Mouse (Mus musculus): ENCODE data around the gene Limch1. TPM values are rescaled to one million over a fixed set of nuclear protein-coding genes. Genes with fewer than 3 reads are reported as not detected.

The Limch1 gene
- total and polyA plus RNA-seq, 3 experiments, result 0.05 TPM; not detected in 2

GRCm38 (mm10) chr5:66997600-66997930 lies 251.9 kb downstream of the Limch1 start:
- H3K4me2 ChIP-seq (ENCODE audit: insufficient read depth, low read depth, poor library complexity, severe bottlenecking), result no peak overlapping the region
- no peak for DNase-seq (ENCODE audit: extremely low read depth)
- no peak overlapping the region for H3K9ac ChIP-seq (ENCODE audit: insufficient read depth, low read depth)
- H3K27me3 ChIP-seq (replicated peaks), result no peaks in the 10 kb centered on the region
- in situ Hi-C loops (cut with MboI; ENCODE audit: low pct_ligation_motif_present, low pct_unique_long_range_greater_than_20kb, low sequenced_read_pairs) (no loop called here), dilution Hi-C loops (cut with MboI; ENCODE audit: extremely low pct_ligation_motif_present, extremely low pct_unique_long_range_greater_than_20kb, low sequenced_read_pairs) (no loop called here)
- H3K79me2 ChIP-seq (replicated peaks; ENCODE audit: control insufficient read depth, extremely low read depth, insufficient read depth, poor library complexity, severe bottlenecking), result no peaks in the 10 kb centered on the region
- no peaks in the 10 kb centered on the region for H3K9me3 ChIP-seq (replicated peaks; ENCODE audit: low read length)
- H3K36me3 ChIP-seq (replicated peaks in 1 of 2; ENCODE audit: control insufficient read depth in 1 of 2, insufficient read depth in 1 of 2, low read length in 1 of 2), result no peaks in the 10 kb centered on the region
- TF ChIP-seq NRF1 (IDR thresholded peaks at IDR 0.05; ENCODE audit: low read depth, low read length), result no peak
- TF ChIP-seq IRF4 (IDR thresholded peaks at IDR 0.05; ENCODE audit: low read depth, low read length), result no peak
- TF ChIP-seq ZKSCAN1 (IDR thresholded peaks at IDR 0.05; ENCODE audit: borderline replicate concordance, low read depth, low read length), result no peak
- TF ChIP-seq ETS1 (conservative IDR thresholded peaks at IDR 0.05; ENCODE audit: low read depth, low read length), result no peak
- TF ChIP-seq NELFE (IDR thresholded peaks at IDR 0.05; ENCODE audit: low read depth, low read length), result no peak
- TF ChIP-seq ZC3H11A (IDR thresholded peaks at IDR 0.05; ENCODE audit: low read depth, low read length), result no peak
- TF ChIP-seq EP300 (IDR thresholded peaks at IDR 0.05; ENCODE audit: low read length), result no peak
- no peak for TF ChIP-seq BHLHE40 (IDR thresholded peaks at IDR 0.05; ENCODE audit: low read depth, low read length)
- no peak for TF ChIP-seq TCF12 (IDR thresholded peaks at IDR 0.05; ENCODE audit: low read depth, low read length)
- no peak for TF ChIP-seq JUN (IDR thresholded peaks at IDR 0.05; ENCODE audit: insufficient read depth, low read depth, low read length)
- H3K4me1 ChIP-seq (ENCODE audit: control insufficient read depth in 1 of 2, insufficient read depth in 2 of 2), result no peaks in the 10 kb centered on the region
- no peak overlapping the region for H3K27ac ChIP-seq (ENCODE audit: insufficient read depth, low read depth)
- no peak overlapping the region for H3K4me3 ChIP-seq (replicated peaks in 1 of 3; ENCODE audit: low read depth in 2 of 3, low read length in 2 of 3, poor library complexity in 1 of 3)

GRCm38 (mm10) chr5:66998341-66998740 lies 252.7 kb downstream of the Limch1 start:
- no peaks in the 10 kb centered on the region for H3K27me3 ChIP-seq (replicated peaks)
- H3K4me3 ChIP-seq (replicated peaks in 1 of 3; ENCODE audit: low read depth in 2 of 3, low read length in 2 of 3, poor library complexity in 1 of 3), result no peak overlapping the region
- H3K9ac ChIP-seq (ENCODE audit: insufficient read depth, low read depth), result no peak overlapping the region
- TF ChIP-seq MAZ (IDR thresholded peaks at IDR 0.05; ENCODE audit: low read depth, low read length) (no peak), MAX (IDR thresholded peaks at IDR 0.05; ENCODE audit: low read length) (no peak), RAD21 (IDR thresholded peaks at IDR 0.05; ENCODE audit: low read depth, low read length) (no peak), ZMIZ1 (IDR thresholded peaks at IDR 0.05; ENCODE audit: low read depth, low read length) (no peak), TCF12 (IDR thresholded peaks at IDR 0.05; ENCODE audit: low read depth, low read length) (no peak), MAFK (IDR thresholded peaks at IDR 0.05; ENCODE audit: insufficient replicate concordance, low read length) (no peak), IRF4 (IDR thresholded peaks at IDR 0.05; ENCODE audit: low read depth, low read length) (no peak), ZNF384 (IDR thresholded peaks at IDR 0.05; ENCODE audit: low read depth, low read length) (no peak), E2F4 (IDR thresholded peaks at IDR 0.05; ENCODE audit: insufficient replicate concordance, low read depth, low read length) (no peak), UBTF (IDR thresholded peaks at IDR 0.05; ENCODE audit: low read depth, low read length) (no peak), ETS1 (conservative IDR thresholded peaks at IDR 0.05; ENCODE audit: low read depth, low read length) (no peak), SMC3 (IDR thresholded peaks at IDR 0.05; ENCODE audit: low read depth, low read length) (no peak)
- no peak overlapping the region for H3K27ac ChIP-seq (ENCODE audit: insufficient read depth, low read depth)
- H3K9me3 ChIP-seq (replicated peaks; ENCODE audit: low read length), result no peaks in the 10 kb centered on the region
- no peak for DNase-seq (ENCODE audit: extremely low read depth)
- no peaks in the 10 kb centered on the region for H3K79me2 ChIP-seq (replicated peaks; ENCODE audit: control insufficient read depth, extremely low read depth, insufficient read depth, poor library complexity, severe bottlenecking)
- no peak overlapping the region for H3K4me2 ChIP-seq (ENCODE audit: insufficient read depth, low read depth, poor library complexity, severe bottlenecking)
- no peaks in the 10 kb centered on the region for H3K4me1 ChIP-seq (ENCODE audit: control insufficient read depth in 1 of 2, insufficient read depth in 2 of 2)
- in situ Hi-C loops (cut with MboI; ENCODE audit: low pct_ligation_motif_present, low pct_unique_long_range_greater_than_20kb, low sequenced_read_pairs) (no loop called here), dilution Hi-C loops (cut with MboI; ENCODE audit: extremely low pct_ligation_motif_present, extremely low pct_unique_long_range_greater_than_20kb, low sequenced_read_pairs) (no loop called here)
- H3K36me3 ChIP-seq (replicated peaks in 1 of 2; ENCODE audit: control insufficient read depth in 1 of 2, insufficient read depth in 1 of 2, low read length in 1 of 2), result no peaks in the 10 kb centered on the region
